Mouse (Mus musculus) stomach, embryonic 16.5 days (tissue): Measurements from ENCODE around the gene Bhmt2. TPM values are rescaled to one million over a fixed set of nuclear protein-coding genes. Genes with fewer than 3 reads are reported as not detected.

Source experiments
- polyA plus RNA-seq: library from polyadenylated mRNA; unstranded; fragments of >200 nt; fragmentation: Nextera tagmentation; extraction: Ambion mirVana; gene quantifications from 2 replicates; pipeline ENCODE4 v1.2.1, GENCODE M21; 2015

Gene Bhmt2
- polyA plus RNA-seq, 1 experiment from 2014 or later: 1.8 TPM

Other genes with a start within 250 kb of the Bhmt2 start
- gene Jmy, start 174.5 kb downstream of the Bhmt2 start, polyA plus RNA-seq: 2.6 and 3.0 TPM in 2 replicates
- 5.1 and 5.7 TPM in 2 replicates for gene Bhmt, start 36.3 kb downstream of the Bhmt2 start, polyA plus RNA-seq
- 0.76 and 1.0 TPM in 2 replicates for gene Dmgdh, start 131 bp upstream of the Bhmt2 start, polyA plus RNA-seq
- 12.7 and 14.4 TPM in 2 replicates for gene Arsb, start 97.3 kb upstream of the Bhmt2 start, polyA plus RNA-seq